Mouse (Mus musculus): ENCODE measurements at regions not wholly inside any gene's neighbourhood (a gene's known extent, or its start where the extent isn't known, plus 50 kb on each side); places are given as distances from the start of the nearest gene placed in this dataset.
A peak's percentile ranks its signal among the peaks of the same experiment; 100 is the strongest.
"Not testable (repeated sequence)": the region's sequence is repeated elsewhere in the genome, so short reads cannot be mapped to it uniquely, and the experiment has no call there.

GRCm38 (mm10) chr6:5663433-5664175 lies 61.8 kb upstream of the Dync1i1 start:
- no peak for DNase-seq (ENCODE audit: low read depth, low spot score)

- peak; percentile 58 for DNase-seq (ENCODE audit: low read depth, low spot score)
These were observed 80.2 kb upstream of the Dync1i1 start for GRCm38 (mm10) chr6:5645150-5645732.

GRCm38 (mm10) chr6:5634222-5634621 lies 91.2 kb upstream of the Dync1i1 start:
- DNase-seq (ENCODE audit: low read depth, low spot score) = no peak

- peak; percentile 64 for DNase-seq (ENCODE audit: low read depth, low spot score)
These were observed 92.3 kb upstream of the Dync1i1 start for GRCm38 (mm10) chr6:5633036-5633708.

GRCm38 (mm10) chr6:5624085-5624484 lies 101.4 kb upstream of the Dync1i1 start:
- DNase-seq (ENCODE audit: low read depth, low spot score) = no peak

GRCm38 (mm10) chr6:5621582-5621981 lies 103.9 kb upstream of the Dync1i1 start:
- no peak for DNase-seq (ENCODE audit: low read depth, low spot score)

GRCm38 (mm10) chr6:5594011-5594410 lies 97.9 kb upstream of the Pdk4 start:
- no peak for DNase-seq (ENCODE audit: low read depth, low spot score)

- DNase-seq (ENCODE audit: low read depth, low spot score) = peak; percentile 65
These were observed 93.5 kb upstream of the Pdk4 start for GRCm38 (mm10) chr6:5589635-5590034.

GRCm38 (mm10) chr6:5582923-5583525 lies 86.9 kb upstream of the Pdk4 start:
- no peak for DNase-seq (ENCODE audit: low read depth, low spot score)

GRCm38 (mm10) chr6:5576891-5577290 lies 80.8 kb upstream of the Pdk4 start:
- not testable (repeated sequence) for DNase-seq (ENCODE audit: low read depth, low spot score)

- DNase-seq (ENCODE audit: low read depth, low spot score) = no peak
These were observed 70.5 kb upstream of the Pdk4 start for GRCm38 (mm10) chr6:5566582-5566981.

GRCm38 (mm10) chr6:5565049-5565448 lies 68.9 kb upstream of the Pdk4 start:
- no peak for DNase-seq (ENCODE audit: low read depth, low spot score)

- no peak for DNase-seq (ENCODE audit: low read depth, low spot score)
These were observed 57.7 kb upstream of the Pdk4 start for GRCm38 (mm10) chr6:5553703-5554394.

- DNase-seq (ENCODE audit: low read depth, low spot score) = no peak
These were observed 54.0 kb upstream of the Pdk4 start for GRCm38 (mm10) chr6:5550067-5550466.

All from retina, postnatal 7 days (tissue).